Mouse (Mus musculus) ES-Bruce4 (cell line): ENCODE measurements around the gene Ece1. TPM values are rescaled to one million over a fixed set of nuclear protein-coding genes. Genes with fewer than 3 reads are reported as not detected.
A peak's percentile ranks its signal among the peaks of the same experiment; 100 is the strongest.
"Not testable (repeated sequence)": the region's sequence is repeated elsewhere in the genome, so short reads cannot be mapped to it uniquely, and the experiment has no call there.

ENCODE experiments used
- H3K27ac ChIP-seq: 2 replicates; pipeline ENCODE4 v1.5.1; 2012; ENCODE audit warnings: low read length, inconsistent platforms; ENCODE audit not compliant: insufficient read depth
- H3K27me3 ChIP-seq: 2 replicates; pipeline ENCODE4 v1.6.1; 2012; ENCODE audit warnings: mild to moderate bottlenecking, low read length, inconsistent platforms; ENCODE audit not compliant: control insufficient read depth, poor library complexity, insufficient read depth, severe bottlenecking
- H3K36me3 ChIP-seq: 2 replicates; pipeline ENCODE4 v1.6.1; 2012; ENCODE audit warnings: inconsistent platforms, mild to moderate bottlenecking, low read length, moderate library complexity; ENCODE audit not compliant: control insufficient read depth, poor library complexity, insufficient read depth, severe bottlenecking
- H3K4me1 ChIP-seq: one replicate; pipeline ENCODE4 v1.8.1; 2011; ENCODE audit warnings: low read length; ENCODE audit not compliant: control insufficient read depth, insufficient read depth
- H3K4me3 ChIP-seq: 2 replicates; pipeline ENCODE4 v1.5.1; 2011; ENCODE audit warnings: low read depth, mild to moderate bottlenecking, low read length
- H3K9ac ChIP-seq: 2 replicates; pipeline ENCODE4 v1.6.1; 2012; ENCODE audit warnings: low read depth, mild to moderate bottlenecking, inconsistent platforms; ENCODE audit not compliant: poor library complexity, severe bottlenecking
- H3K9me3 ChIP-seq: replicated peaks from 2 replicates; pipeline ENCODE4 v1.6.1; 2012; ENCODE audit warnings: mild to moderate bottlenecking, low read length, inconsistent platforms; ENCODE audit not compliant: control insufficient read depth, poor library complexity, insufficient read depth, severe bottlenecking
- CTCF ChIP-seq: IDR thresholded peaks from one replicate; pipeline ENCODE4 v1.8.1; 2011; ENCODE audit warnings: low read depth, low read length
- EP300 ChIP-seq: IDR thresholded peaks from 2 replicates; pipeline ENCODE4 v1.6.1; 2011; ENCODE audit warnings: low read depth, low read length; ENCODE audit not compliant: insufficient read depth
- POLR2A ChIP-seq: IDR thresholded peaks from one replicate; pipeline ENCODE4 v1.8.1; 2011; ENCODE audit warnings: low read length; ENCODE audit not compliant: insufficient read depth
- polyA plus RNA-seq: library from polyadenylated mRNA; stranded (reverse); fragments of >200 nt; gene quantifications from 2 replicates; pipeline ENCODE4 v1.2.4, GENCODE M21; 2011; ENCODE audit warnings: low read depth; ENCODE audit not compliant: missing spikeins, insufficient read depth, insufficient read length

Gene Ece1
- polyA plus RNA-seq, 1 experiment, result 28.3 TPM

GRCm38 (mm10) chr4:137835624-137836337 lies 26.3 kb upstream of the Ece1 start:
- H3K4me1 ChIP-seq, result no peaks in the 10 kb centered on the region
- H3K4me3 ChIP-seq, result peak overlapping the region; percentile 43
- no peaks in the 10 kb centered on the region for H3K36me3 ChIP-seq
- H3K9ac ChIP-seq, result peak overlapping the region; percentile 7; the same call in 1 of the 2 replicates
- no peaks in the 10 kb centered on the region for H3K27me3 ChIP-seq
- peak; percentile 92 for TF ChIP-seq CTCF
- TF ChIP-seq EP300, result no peak
- no peak for TF ChIP-seq POLR2A
- no peak overlapping the region for H3K27ac ChIP-seq
- no peaks in the 10 kb centered on the region for H3K9me3 ChIP-seq

- no peak overlapping the region for H3K4me3 ChIP-seq
- H3K27ac ChIP-seq, result no peak overlapping the region
- H3K9ac ChIP-seq, result no peak overlapping the region
- no peaks in the 10 kb centered on the region for H3K36me3 ChIP-seq
- H3K4me1 ChIP-seq, result no peaks in the 10 kb centered on the region
- no peaks in the 10 kb centered on the region for H3K27me3 ChIP-seq
- no peak for TF ChIP-seq POLR2A
- no peak for TF ChIP-seq EP300
- TF ChIP-seq CTCF, result no peak
- no peaks in the 10 kb centered on the region for H3K9me3 ChIP-seq
These were observed 25.3 kb upstream of the Ece1 start for GRCm38 (mm10) chr4:137836741-137837140.

GRCm38 (mm10) chr4:137837792-137838191 lies 24.2 kb upstream of the Ece1 start:
- no peaks in the 10 kb centered on the region for H3K9me3 ChIP-seq
- no peak overlapping the region for H3K27ac ChIP-seq
- no peak for TF ChIP-seq EP300
- TF ChIP-seq POLR2A, result no peak
- TF ChIP-seq CTCF, result no peak
- H3K4me3 ChIP-seq, result no peak overlapping the region
- H3K4me1 ChIP-seq, result no peaks in the 10 kb centered on the region
- no peaks in the 10 kb centered on the region for H3K36me3 ChIP-seq
- H3K27me3 ChIP-seq, result no peaks in the 10 kb centered on the region
- no peak overlapping the region for H3K9ac ChIP-seq

GRCm38 (mm10) chr4:137838791-137839190 lies 23.2 kb upstream of the Ece1 start:
- no peaks in the 10 kb centered on the region for H3K27me3 ChIP-seq
- H3K4me3 ChIP-seq, result no peak overlapping the region
- H3K27ac ChIP-seq, result no peak overlapping the region
- H3K9me3 ChIP-seq, result no peaks in the 10 kb centered on the region
- H3K9ac ChIP-seq, result no peak overlapping the region
- no peaks in the 10 kb centered on the region for H3K36me3 ChIP-seq
- H3K4me1 ChIP-seq, result no peaks in the 10 kb centered on the region
- TF ChIP-seq CTCF, result no peak
- no peak for TF ChIP-seq EP300
- TF ChIP-seq POLR2A, result no peak

GRCm38 (mm10) chr4:137839452-137839851 lies 22.6 kb upstream of the Ece1 start:
- Histone ChIP-seq H3K9me3 (no peaks in the 10 kb centered on the region), H3K4me3 (no peak overlapping the region), H3K27ac (no peak overlapping the region), H3K9ac (no peak overlapping the region), H3K4me1 (no peaks in the 10 kb centered on the region), H3K27me3 (no peaks in the 10 kb centered on the region), H3K36me3 (no peaks in the 10 kb centered on the region)
- TF ChIP-seq POLR2A (no peak), EP300 (no peak), CTCF (no peak)

- Histone ChIP-seq H3K36me3 (no peaks in the 10 kb centered on the region), H3K27me3 (no peaks in the 10 kb centered on the region), H3K9ac (no peak overlapping the region), H3K9me3 (no peaks in the 10 kb centered on the region), H3K4me1 (no peaks in the 10 kb centered on the region), H3K4me3 (no peak overlapping the region), H3K27ac (no peak overlapping the region)
- TF ChIP-seq POLR2A (no peak), CTCF (peak; percentile 92)
These were observed 17.4 kb upstream of the Ece1 start for GRCm38 (mm10) chr4:137844656-137845055.

GRCm38 (mm10) chr4:137847651-137848050 lies 14.4 kb upstream of the Ece1 start:
- H3K4me3 ChIP-seq, H3K9ac ChIP-seq, H3K36me3 ChIP-seq, H3K4me1 ChIP-seq, H3K9me3 ChIP-seq, H3K27me3 ChIP-seq, H3K27ac ChIP-seq: not testable (repeated sequence)
